Mouse (Mus musculus): ENCODE data around the gene Sfxn4.
A peak's percentile ranks its signal among the peaks of the same experiment; 100 is the strongest.

Gene Sfxn4

DNA sequence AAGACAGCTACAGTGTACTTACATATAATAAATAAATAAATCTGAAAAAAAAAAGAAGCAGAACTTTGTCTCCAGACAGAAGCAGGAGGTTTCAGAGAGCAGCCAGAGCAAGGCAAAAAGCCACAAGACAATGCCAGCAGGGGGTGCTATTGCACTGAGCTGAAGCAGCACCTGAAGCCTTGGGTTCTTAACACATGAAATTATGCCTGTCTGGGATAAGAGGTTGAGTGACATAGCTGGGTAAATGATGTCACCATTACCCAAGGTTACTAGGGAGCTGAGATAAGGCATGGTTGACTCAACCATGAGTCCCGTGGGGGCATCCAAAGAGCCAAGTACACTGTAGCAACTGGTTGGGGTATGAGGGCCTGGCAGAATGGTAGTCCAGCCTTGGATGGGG lies 23.5 kb downstream of the Sfxn4 start:
- peak; percentile 15 to 49 for DNase-seq (ENCODE audit: low spot score in 2 of 2)

GRCm38 (mm10) chr19:60818677-60819076 lies 42.6 kb downstream of the Sfxn4 start:
- DNase-seq (ENCODE audit: low spot score in 2 of 2), result no peak

DNA sequence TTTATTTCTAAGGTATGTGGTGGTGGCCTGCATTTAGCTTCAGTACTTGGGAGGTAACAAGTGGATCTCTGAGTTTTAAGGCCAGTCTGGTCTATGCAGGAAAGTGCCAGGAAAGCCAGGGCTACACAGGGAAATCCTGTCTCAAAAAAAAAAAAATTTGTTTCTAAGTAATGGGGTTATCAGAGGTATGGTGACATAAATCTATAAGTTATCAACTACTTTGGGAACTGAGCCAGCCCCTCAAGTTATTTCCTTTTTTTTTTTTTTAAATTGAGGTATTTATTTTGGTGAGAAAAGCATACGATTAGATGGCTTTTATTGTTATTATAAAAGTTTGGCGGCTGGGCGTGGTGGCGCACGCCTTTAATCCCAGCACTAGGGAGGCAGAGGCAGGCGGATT lies 48.1 kb downstream of the Sfxn4 start:
- DNase-seq (ENCODE audit: low spot score in 2 of 2), result no peak

- no peak for DNase-seq (ENCODE audit: low spot score in 2 of 2)
Observed at GRCm38 (mm10) chr19:60812036-60812389, 49.3 kb downstream of the Sfxn4 start.

DNA sequence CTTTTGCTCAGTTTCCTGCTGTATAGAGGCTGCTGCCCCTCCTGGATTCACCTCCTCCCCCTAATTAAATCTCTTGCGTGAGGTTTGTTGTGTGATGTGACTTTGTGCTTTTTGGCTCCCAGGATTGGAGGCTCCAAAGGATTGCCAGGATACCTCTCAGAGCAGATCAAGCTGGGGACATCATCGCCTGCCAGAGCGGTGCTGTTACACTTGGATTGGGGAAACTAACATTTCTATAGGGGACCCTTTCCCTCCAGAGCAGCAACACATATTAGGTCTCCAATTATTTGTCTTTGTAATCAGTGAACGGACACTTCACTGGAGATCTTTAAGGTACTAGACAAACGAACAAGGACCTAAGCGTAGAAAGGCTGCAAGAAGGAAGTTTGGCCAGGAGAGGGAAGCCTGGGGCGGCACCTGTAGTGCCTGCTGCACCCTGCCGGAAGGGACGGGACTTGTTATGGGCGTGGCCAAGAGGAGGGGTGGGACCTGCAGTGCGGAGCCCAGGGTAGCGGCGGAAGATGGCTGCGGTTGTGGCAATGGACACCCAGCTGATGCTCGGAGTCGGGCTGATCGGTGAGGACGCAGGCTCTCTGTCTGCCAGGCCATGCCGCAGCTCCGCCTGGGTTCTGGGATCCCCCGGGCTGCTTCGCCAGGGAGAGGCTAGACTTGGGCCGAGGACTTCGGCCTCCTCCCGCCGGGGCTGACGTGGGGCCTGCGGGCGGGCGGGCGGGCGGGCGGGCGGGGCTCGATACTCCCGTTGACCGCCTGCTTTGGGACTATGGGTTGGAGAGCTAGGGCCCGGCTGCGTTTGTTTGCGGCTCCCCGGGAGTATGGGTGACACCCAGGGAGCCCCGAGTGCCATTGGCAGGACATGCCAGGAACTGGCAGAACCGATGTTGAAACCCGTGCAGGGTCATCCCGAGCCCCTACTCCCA lies 49.9 kb downstream of the Sfxn4 start, which contains the start of gene Fam45a:
TSS of gene Fam45a (plus strand) at position 488 of the 938 bp plus-strand sequence.
- peak; percentile 77 to 78 for DNase-seq (ENCODE audit: low spot score in 2 of 2)

GRCm38 (mm10) chr19:60809927-60810326 lies 51.4 kb downstream of the Sfxn4 start:
- DNase-seq (ENCODE audit: low spot score in 2 of 2), result no peak

DNA sequence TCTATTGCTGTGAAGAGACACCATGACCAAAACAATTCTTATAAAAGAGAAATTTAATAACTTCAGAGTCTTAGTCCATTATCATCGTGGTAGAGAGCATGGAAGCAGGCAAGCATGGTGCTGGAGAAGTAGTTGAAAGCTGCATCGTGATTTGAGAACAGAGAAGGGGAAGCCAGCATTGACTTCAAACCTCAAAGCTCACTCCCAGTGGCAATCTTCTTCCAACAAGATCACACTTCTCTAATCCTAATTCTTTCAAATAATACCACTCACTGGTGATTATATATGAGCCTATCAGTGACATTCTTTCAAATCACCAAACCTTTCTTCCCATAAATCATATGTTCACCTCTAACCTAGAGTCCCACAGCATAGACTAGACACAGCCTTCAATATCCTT lies 56.4 kb downstream of the Sfxn4 start:
- DNase-seq (ENCODE audit: low spot score in 2 of 2), result no peak

DNA sequence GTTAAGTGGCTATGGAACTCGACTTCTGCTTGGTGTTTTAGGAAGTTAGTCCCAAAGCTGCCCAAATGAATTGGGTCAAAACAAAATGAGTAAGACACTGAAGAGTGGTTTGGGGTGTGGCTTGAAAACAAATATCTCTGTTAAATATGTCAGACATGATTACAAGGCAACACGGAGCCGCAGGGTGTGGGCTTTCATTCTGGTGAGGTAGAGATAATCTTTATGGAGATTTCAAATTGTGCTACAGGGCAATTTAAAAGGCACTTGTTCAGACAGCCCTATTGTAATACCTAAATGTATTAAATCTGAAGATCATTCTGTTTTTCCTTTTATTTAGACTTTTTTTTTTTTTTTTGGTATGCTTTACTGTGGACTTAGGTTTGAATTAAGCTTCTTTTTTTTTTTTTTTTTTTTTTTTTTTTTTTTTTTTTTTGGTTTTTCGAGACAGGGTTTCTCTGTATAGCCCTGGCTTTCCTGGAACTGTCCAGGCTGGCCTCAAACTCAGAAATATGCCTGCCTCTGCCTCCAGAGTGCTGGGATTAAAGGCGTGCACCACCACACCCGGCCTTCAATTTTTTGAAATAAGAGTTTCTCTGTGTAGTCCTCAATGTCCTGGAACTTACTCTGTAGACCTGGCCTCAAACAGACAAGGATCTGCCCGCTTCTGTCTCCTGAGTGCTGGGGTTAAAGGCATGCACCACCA lies 61.3 kb downstream of the Sfxn4 start:
- no peak for DNase-seq (ENCODE audit: low spot score in 2 of 2)

- DNase-seq (ENCODE audit: low spot score in 2 of 2), result no peak
Observed at GRCm38 (mm10) chr19:60797415-60797814, 63.9 kb downstream of the Sfxn4 start.

DNA sequence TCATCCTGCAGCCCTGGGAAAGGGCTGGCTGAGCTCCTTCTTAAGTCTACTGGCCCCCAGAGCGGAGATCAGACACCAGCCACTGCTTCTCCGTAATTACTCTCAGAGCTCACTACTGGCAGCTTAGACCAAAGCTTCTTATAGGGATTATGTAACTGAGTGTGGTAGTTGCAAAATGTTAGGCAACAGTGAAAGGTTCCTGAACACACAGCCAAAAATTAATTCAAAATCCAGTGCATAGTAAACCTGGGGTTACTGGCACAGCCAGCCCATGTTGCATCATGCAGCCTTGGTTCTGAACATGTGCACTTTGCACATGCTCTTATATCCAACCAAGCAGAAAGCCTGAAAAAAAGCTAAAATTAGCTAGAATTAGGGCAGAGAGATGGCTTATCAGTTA lies 66.0 kb downstream of the Sfxn4 start:
- no peak for DNase-seq (ENCODE audit: low spot score in 2 of 2)

GRCm38 (mm10) chr19:60793170-60793707 lies 68.0 kb downstream of the Sfxn4 start:
- DNase-seq (ENCODE audit: low spot score in 2 of 2), result no peak

DNA sequence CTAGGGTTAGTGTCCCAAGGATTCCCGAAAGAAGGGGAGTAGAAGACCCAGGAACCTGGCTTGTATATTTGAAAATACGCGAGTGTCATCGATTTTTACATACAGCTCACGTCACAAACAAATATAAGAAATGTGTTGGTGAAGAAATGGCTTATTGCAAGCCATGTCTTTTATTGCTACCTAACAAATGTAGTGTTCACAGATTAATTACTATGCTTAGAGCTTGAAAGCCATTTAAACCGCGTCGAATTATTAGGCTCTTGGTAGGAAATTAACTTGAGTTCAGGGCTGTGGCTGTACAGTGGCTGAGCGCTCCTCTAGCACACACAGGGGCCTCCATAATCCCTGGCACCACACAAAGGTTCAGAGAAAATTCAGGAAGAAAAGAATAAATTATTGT lies 70.1 kb downstream of the Sfxn4 start:
- DNase-seq (ENCODE audit: low spot score in 2 of 2), result no peak

DNA sequence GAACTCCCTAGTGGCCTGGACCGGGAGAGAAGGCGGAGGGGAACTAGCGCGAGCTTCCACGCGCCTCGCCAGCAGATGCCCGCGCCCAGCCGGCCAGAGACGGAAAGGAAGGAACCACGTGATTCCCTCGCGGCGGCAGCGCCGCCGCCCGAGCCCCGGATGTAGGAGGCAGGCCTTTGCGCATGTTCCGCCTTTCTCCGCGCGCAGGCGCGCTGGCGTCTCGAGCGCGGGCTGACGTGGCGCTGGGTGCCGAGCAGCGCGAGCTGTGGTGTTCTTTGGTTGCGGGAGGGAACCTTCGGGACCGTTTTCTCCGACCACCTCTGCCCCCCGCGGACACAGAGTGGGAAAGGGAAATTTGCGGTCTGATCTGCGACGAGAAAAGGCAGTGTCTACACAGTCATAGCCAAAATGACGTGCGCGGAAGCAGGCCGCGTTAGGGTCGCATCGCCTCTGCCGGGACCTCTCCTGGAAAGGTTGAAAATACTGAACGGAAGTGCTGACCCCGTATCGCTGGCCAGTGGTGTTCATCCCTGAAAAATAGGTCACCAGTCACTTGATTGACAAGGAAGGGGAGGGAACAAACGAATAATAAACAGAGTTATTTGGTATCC lies 70.6 kb downstream of the Sfxn4 start, which contains the start of gene Eif3a:
TSS of gene Eif3a (minus strand) at position 108 of the 611 bp plus-strand sequence.
- DNase-seq (ENCODE audit: low spot score in 2 of 2), result peak; percentile 87 to 88

DNA sequence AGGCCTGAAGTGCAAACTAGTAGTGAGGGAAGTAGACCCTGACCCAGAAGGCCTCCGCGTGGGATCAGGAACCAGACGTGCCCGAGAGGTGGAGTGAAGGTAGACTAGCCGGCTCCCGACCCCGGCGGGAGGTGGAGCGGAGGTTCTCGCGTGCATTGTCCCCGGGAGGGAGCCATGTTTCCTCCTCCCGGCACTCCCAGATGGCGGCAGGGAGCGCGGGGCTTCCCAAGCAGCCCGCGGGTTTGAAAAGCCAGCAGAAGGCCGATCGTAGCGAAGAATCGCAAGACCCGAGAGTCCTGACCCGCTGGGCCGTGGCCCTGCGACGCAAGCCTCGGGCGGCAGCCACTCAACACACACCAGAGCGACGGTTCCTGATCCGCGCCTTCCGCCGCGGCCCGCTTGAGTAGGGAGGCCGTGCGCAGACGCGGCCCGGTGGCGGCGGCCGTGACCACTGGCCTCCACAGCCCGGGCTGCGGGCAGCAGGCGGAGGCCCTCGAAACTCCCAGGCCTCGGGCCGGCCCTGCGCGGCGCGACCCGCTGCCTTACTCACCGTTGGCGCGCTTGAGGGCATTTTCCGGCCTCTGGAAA lies 71.3 kb downstream of the Sfxn4 start:
- no peak for DNase-seq (ENCODE audit: low spot score in 2 of 2)

DNA sequence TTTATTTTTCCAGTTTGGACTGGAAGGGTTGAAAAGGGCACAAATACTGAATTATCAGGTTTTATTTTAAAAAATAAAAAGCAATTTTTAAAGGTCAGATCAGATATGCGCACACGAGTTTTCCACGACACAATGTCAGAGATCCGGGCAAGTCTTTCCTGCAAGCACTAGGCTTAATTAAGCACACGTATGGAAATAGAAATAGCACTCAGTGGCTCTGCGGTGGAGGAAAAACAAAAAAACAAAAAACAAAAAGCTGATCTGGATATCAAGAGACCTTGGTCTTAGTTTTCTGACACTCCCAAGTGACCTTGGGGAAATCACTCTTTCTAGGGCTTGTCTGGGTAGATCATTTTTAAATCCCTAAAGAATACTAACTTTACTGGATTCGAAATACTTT lies 71.8 kb downstream of the Sfxn4 start:
- DNase-seq (ENCODE audit: low spot score in 2 of 2), result no peak

- no peak for DNase-seq (ENCODE audit: low spot score in 2 of 2)
Observed at GRCm38 (mm10) chr19:60788214-60788960, 72.9 kb downstream of the Sfxn4 start.

- DNase-seq (ENCODE audit: low spot score in 2 of 2), result no peak
Observed at GRCm38 (mm10) chr19:60787465-60788150, 73.7 kb downstream of the Sfxn4 start.

All from frontal cortex, postnatal 25 days (tissue).